Mouse (Mus musculus) small intestine, adult 2 months (tissue): ENCODE measurements around the gene Spata31d1d.

Source experiments
- CTCF ChIP-seq: fragments of 200-500 bp; IDR thresholded peaks from 2 replicates; pipeline ENCODE4 v1.5.1; 2012; ENCODE audit warnings: low read depth, mild to moderate bottlenecking, control low read depth, inconsistent platforms, low read length, moderate library complexity, mixed read lengths; ENCODE audit not compliant: insufficient replicate concordance, insufficient read length; ENCODE audit errors: extremely low read depth
- POLR2A ChIP-seq: fragments of 200-500 bp; IDR thresholded peaks from 2 replicates; pipeline ENCODE4 v1.6.1; 2012; ENCODE audit warnings: low read depth, mild to moderate bottlenecking, control low read depth, inconsistent platforms, low read length, moderate library complexity

DNA sequence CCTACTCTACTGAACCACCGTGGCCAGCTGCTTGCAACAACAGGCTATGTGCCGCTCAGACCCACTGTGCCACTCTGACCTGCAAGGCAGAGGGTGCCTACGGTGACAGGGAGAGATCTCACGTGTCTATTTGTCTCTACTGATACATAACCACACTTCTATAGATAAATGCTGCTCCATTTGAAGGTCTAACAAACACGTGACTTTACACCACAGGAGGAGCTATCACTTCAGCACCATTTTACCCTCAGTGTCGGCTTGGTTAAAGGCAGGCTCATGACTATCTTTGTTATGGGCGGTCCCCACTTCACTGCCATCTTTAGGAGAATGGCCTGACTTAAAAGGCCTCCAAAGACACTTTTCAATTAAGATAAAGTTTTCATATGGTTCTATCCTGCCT is 48.9 kb downstream of the Spata31d1d start:
- TF ChIP-seq CTCF (no peak), POLR2A (no peak)
